Mouse (Mus musculus) adrenal gland, adult 8-10 months (tissue): ENCODE measurements around the gene Mchr1. TPM values are rescaled to one million over a fixed set of nuclear protein-coding genes. Genes with fewer than 3 reads are reported as not detected.
"Not testable (repeated sequence)": the region's sequence is repeated elsewhere in the genome, so short reads cannot be mapped to it uniquely, and the experiment has no call there.

Source experiments
- DNase-seq: peaks from one replicate; pipeline ENCODE4 v3.0.0; 2022
- total RNA-seq, 4 experiments: library from RNA; stranded (reverse); gene quantifications; 2 replicates each; pipeline ENCODE4 v1.2.4; 2022

The Mchr1 gene
- under 1 TPM; 0.15 to 0.86 (median 0.51) TPM for total RNA-seq

GRCm38 (mm10) chr15:81235086-81235920 lies at the start of gene Mchr1:
Gene Mchr1 (plus strand): TSS chr15:81235499.
- no peak for DNase-seq

GRCm38 (mm10) chr15:81189061-81189460 lies 46.2 kb upstream of the Mchr1 start:
- DNase-seq = no peak

- DNase-seq = peak; percentile 36
These were observed 45.2 kb upstream of the Mchr1 start for GRCm38 (mm10) chr15:81190011-81190629.

- DNase-seq = peak; percentile 99
These were observed 44.6 kb upstream of the Mchr1 start, which contains the start of gene Mrtfa for GRCm38 (mm10) chr15:81190630-81191178. Gene Mrtfa (minus strand): TSS chr15:81190757.

GRCm38 (mm10) chr15:81191303-81191702 lies 44.0 kb upstream of the Mchr1 start:
- no peak for DNase-seq

- peak; percentile 47 for DNase-seq
These were observed 43.0 kb upstream of the Mchr1 start for GRCm38 (mm10) chr15:81192316-81192715.

- DNase-seq = no peak
These were observed 42.4 kb upstream of the Mchr1 start for GRCm38 (mm10) chr15:81192858-81193257.

GRCm38 (mm10) chr15:81194791-81195190 lies 40.5 kb upstream of the Mchr1 start:
- DNase-seq = no peak

GRCm38 (mm10) chr15:81195447-81195846 lies 39.9 kb upstream of the Mchr1 start:
- DNase-seq = no peak

- no peak for DNase-seq
These were observed 38.1 kb upstream of the Mchr1 start for GRCm38 (mm10) chr15:81197197-81197596.

- DNase-seq = no peak
These were observed 36.9 kb upstream of the Mchr1 start for GRCm38 (mm10) chr15:81198447-81198846.

- no peak for DNase-seq
These were observed 35.8 kb upstream of the Mchr1 start for GRCm38 (mm10) chr15:81199372-81199959.

GRCm38 (mm10) chr15:81202462-81202861 lies 32.8 kb upstream of the Mchr1 start:
- DNase-seq = no peak

- DNase-seq = no peak
These were observed 24.8 kb upstream of the Mchr1 start for GRCm38 (mm10) chr15:81210496-81210895.

GRCm38 (mm10) chr15:81212976-81213375 lies 22.3 kb upstream of the Mchr1 start:
- peak; percentile 42 for DNase-seq

- DNase-seq = no peak
These were observed 18.2 kb upstream of the Mchr1 start for GRCm38 (mm10) chr15:81216906-81217653.

- DNase-seq = no peak
These were observed 16.2 kb upstream of the Mchr1 start for GRCm38 (mm10) chr15:81219054-81219453.

- not testable (repeated sequence) for DNase-seq
These were observed 15.2 kb upstream of the Mchr1 start for GRCm38 (mm10) chr15:81220051-81220450.

- DNase-seq = no peak
These were observed 13.9 kb upstream of the Mchr1 start for GRCm38 (mm10) chr15:81221446-81221845.

GRCm38 (mm10) chr15:81225016-81225415 lies 10.3 kb upstream of the Mchr1 start:
- no peak for DNase-seq

- no peak for DNase-seq
These were observed 9.6 kb upstream of the Mchr1 start for GRCm38 (mm10) chr15:81225732-81226131.

GRCm38 (mm10) chr15:81226796-81227195 lies 8.5 kb upstream of the Mchr1 start:
- DNase-seq = no peak
